Mouse (Mus musculus): ENCODE measurements around the gene Slc30a2.

DNA sequence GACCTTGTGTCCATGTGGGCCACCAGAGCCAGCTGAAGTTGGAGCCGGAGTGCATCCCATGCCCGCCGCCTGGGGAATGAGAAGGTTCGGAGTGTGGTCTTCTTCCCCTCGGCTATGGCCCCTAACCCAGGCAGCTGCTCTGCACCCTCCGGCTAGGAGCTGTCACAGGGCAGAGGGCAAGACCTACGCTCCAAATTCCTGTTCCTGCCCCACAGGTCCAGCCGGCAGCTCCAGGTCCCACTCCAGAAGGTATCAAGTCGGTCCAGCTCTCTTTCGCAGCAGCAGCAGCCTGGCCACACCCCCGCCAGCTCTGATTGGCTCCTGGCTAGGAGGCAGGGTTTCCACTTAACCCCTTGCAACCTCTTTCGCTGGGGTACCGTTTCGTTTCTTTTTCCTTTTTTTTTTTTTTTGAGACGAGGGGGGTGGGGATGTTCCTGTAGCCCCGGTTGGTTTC lies 29.3 kb downstream of the Slc30a2 start:
- TF ChIP-seq CTCF (IDR thresholded peaks at IDR 0.05; ENCODE audit: borderline replicate concordance, insufficient read depth, low read depth, low read length) (no peak), POLR2A (IDR thresholded peaks at IDR 0.05; ENCODE audit: borderline replicate concordance, insufficient read depth, low read length) (peak; percentile 24; the same call in 1 of the 2 replicates)

Measured in cerebellum, adult 2 months (tissue).